Mouse (Mus musculus) stomach, postnatal 0 days (tissue): ENCODE measurements around the gene Nabp2.

Experiments
- CTCF ChIP-seq: IDR thresholded peaks from 2 replicates; pipeline ENCODE4 v1.5.1; 2016; ENCODE audit warnings: antibody characterized with exemption, low read depth, mild to moderate bottlenecking, moderate library complexity
- EP300 ChIP-seq: optimal IDR thresholded peaks from 2 replicates; pipeline ENCODE3; 2016; ENCODE audit warnings: antibody characterized with exemption

GRCm38 (mm10) chr10:128369218-128369543 lies 42.1 kb downstream of the Nabp2 start:
- no peak for TF ChIP-seq EP300
- no peak for TF ChIP-seq CTCF
